In the genomic region with DNA sequence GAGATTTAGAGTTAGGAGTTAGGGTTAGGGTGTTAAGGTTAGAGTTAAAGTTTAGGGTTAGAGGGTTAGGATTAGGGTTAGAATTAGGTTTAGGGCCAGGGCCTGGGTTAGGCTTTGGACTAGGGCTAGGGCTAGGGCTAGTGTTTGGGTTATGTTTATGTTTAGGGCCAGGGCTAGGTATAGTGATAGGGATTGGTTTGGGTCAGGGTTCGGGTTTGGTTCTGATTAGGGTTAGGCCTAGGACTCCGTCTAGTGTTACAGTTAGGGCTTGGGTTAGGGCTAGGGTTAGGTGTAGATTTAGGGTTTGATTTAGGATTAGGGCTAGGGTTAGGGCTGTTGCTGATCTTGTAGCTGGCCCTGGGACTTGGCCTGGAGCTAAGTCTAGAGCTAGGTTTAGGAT, we compare ENCODE assay signal across 17 mouse cellular contexts. TPM values are rescaled to one million over a fixed set of nuclear protein-coding genes. Genes with fewer than 3 reads are reported as not detected.
"Had no signal": no experiment of that assay in that cellular context is flagged by ENCODE, and none has a peak within 500 bp of the region (broad histone marks: within the 10 kb centered on the region; RNA-seq: fewer than 3 reads in every experiment).

No protein-coding gene starts in this region.

- DNase-seq: kidney, adult 8-10 months; kidney, postnatal 36 days; layer of hippocampus, adult 9-11 months; layer of hippocampus, postnatal 36 days; lung, embryonic 14.5 days; lung, postnatal 10 days; midbrain, embryonic 14.5 days; right cerebral cortex, postnatal 14 days; thymus, adult 2 months; thymus, postnatal 25 days had no signal

- H3K36me3 ChIP-seq: limb, embryonic 12.5 days; neural tube, embryonic 12.5 days; stomach, embryonic 15.5 days had no signal

- H3K4me3 ChIP-seq: limb, embryonic 12.5 days; megakaryocyte, embryonic 14.5 days; neural tube, embryonic 12.5 days; stomach, embryonic 15.5 days had no signal

- ATAC-seq: intestine, embryonic 16.5 days had no signal

- H3K9me3 ChIP-seq: limb, embryonic 12.5 days; megakaryocyte, embryonic 14.5 days; neural tube, embryonic 12.5 days; stomach, embryonic 15.5 days had no signal

- H3K4me1 ChIP-seq: limb, embryonic 12.5 days; megakaryocyte, embryonic 14.5 days; neural tube, embryonic 12.5 days; stomach, embryonic 15.5 days had no signal

- H3K4me2 ChIP-seq: limb, embryonic 12.5 days; lung, embryonic 14.5 days; neural tube, embryonic 12.5 days; stomach, embryonic 15.5 days had no signal

- H3K27ac ChIP-seq: kidney, postnatal 0 days; limb, embryonic 12.5 days; macrophage; neural tube, embryonic 12.5 days; stomach, embryonic 15.5 days had no signal

- H3K9ac ChIP-seq: limb, embryonic 12.5 days; lung, embryonic 14.5 days; neural tube, embryonic 12.5 days; stomach, embryonic 15.5 days had no signal

- H3K27me3 ChIP-seq: limb, embryonic 12.5 days; megakaryocyte, embryonic 14.5 days; neural tube, embryonic 12.5 days; stomach, embryonic 15.5 days had no signal

RNA-seq across cellular contexts. Expression of a gene that starts 50.5 kb away (rescaled TPM):
- polyA plus RNA-seq: macrophage had no signal
